Mouse (Mus musculus) neural tube, embryonic 11.5 days (tissue): ENCODE measurements around the gene Pnpla8. TPM values are rescaled to one million over a fixed set of nuclear protein-coding genes. Genes with fewer than 3 reads are reported as not detected.
A peak's percentile ranks its signal among the peaks of the same experiment; 100 is the strongest.

Source experiments
- ATAC-seq: fragments of 200-750 bp; cut with Nextera tagmentation; 2 replicates; pipeline ENCODE4 v1.8.0; 2017; ENCODE audit warnings: moderate number of reproducible peaks, mild to moderate bottlenecking, moderate TSS enrichment, moderate library complexity; ENCODE audit not compliant: insufficient read depth, low FRiP score, low TSS enrichment
- DNase-seq: peaks from one replicate; pipeline ENCODE4 v3.0.0-alpha.2; 2015; ENCODE audit warnings: low spot score
- H3K27ac ChIP-seq: fragments of 300-500 bp; sonication (generic); 2 replicates; pipeline ENCODE4 v1.5.1; 2014; ENCODE audit warnings: low read depth, mild to moderate bottlenecking, low read length
- H3K27me3 ChIP-seq: fragments of 300-500 bp; sonication (generic); 2 replicates; pipeline ENCODE4 v1.6.1; 2014; ENCODE audit warnings: mild to moderate bottlenecking, low read length, mixed read lengths; ENCODE audit not compliant: control insufficient read depth, insufficient read depth
- H3K36me3 ChIP-seq: fragments of 300-500 bp; sonication (generic); 2 replicates; pipeline ENCODE4 v1.6.1; 2014; ENCODE audit warnings: mild to moderate bottlenecking, low read length, moderate library complexity, mixed read lengths; ENCODE audit not compliant: control insufficient read depth, insufficient read depth
- H3K4me1 ChIP-seq: fragments of 300-500 bp; sonication (generic); 2 replicates; pipeline ENCODE4 v1.6.1; 2014; ENCODE audit warnings: low read length, mixed read lengths; ENCODE audit not compliant: control insufficient read depth, insufficient read depth
- H3K4me2 ChIP-seq: fragments of 300-500 bp; sonication (generic); 2 replicates; pipeline ENCODE4 v1.6.1; 2014; ENCODE audit warnings: low read depth, mild to moderate bottlenecking, moderate library complexity
- H3K4me3 ChIP-seq: fragments of 300-500 bp; sonication (generic); 2 replicates; pipeline ENCODE4 v1.5.1; 2014; ENCODE audit warnings: low read depth, low read length
- H3K9ac ChIP-seq: fragments of 300-500 bp; sonication (generic); 2 replicates; pipeline ENCODE4 v1.6.1; 2014; ENCODE audit warnings: mild to moderate bottlenecking, low read length
- H3K9me3 ChIP-seq: fragments of 300-500 bp; sonication (generic); 2 replicates; pipeline ENCODE4 v1.6.1; 2016; ENCODE audit warnings: low read length; ENCODE audit not compliant: control insufficient read depth
- WGBS: fragments of 180-500 bp; shearing (Covaris S2); extraction: QIAGEN DNeasy Blood & Tissue Kit; methylation state at CpG from one replicate; pipeline ENCODE4 v1.1.7; 2014; 5-methylcytosine and 5-hydroxymethylcytosine counted together
- polyA plus RNA-seq: library from polyadenylated mRNA; unstranded; fragments of >200 nt; fragmentation: Nextera tagmentation; extraction: Ambion mirVana; gene quantifications from 2 replicates; pipeline ENCODE4 v1.2.1, GENCODE M21; 2014

Pnpla8 gene
- polyA plus RNA-seq, 1 experiment from 2014 or later, result 87.7 TPM

DNA sequence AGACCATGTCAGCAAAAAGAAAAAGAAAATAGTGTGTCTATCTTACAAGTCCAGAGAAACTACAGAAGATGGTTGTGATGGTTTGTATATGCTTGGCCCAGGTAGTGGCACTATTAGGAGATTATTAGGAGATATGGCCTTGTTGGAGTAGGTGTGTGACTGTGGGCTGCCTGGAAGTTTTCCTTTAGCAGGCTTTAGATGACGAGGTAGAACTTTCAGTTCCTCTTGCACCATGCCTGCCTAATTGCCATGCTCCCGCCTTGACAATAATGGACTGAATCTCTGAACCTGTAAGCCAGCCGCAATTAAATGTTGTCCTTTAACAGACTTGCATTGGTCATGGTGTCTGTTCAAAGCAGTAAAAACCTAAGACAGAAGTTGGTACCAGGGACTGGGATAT is 9.6 kb upstream of the Pnpla8 start:
- ATAC-seq (no peak), DNase-seq (no peak)
- 90% methylated on average over 3 of the region's 3 CpGs for WGBS
- no peak overlapping the region for H3K9ac ChIP-seq
- H3K4me2 ChIP-seq, result no peak overlapping the region
- H3K27ac ChIP-seq, result no peak overlapping the region
- no peak overlapping the region for H3K4me3 ChIP-seq
- no peaks in the 10 kb centered on the region for H3K27me3 ChIP-seq
- no peaks in the 10 kb centered on the region for H3K9me3 ChIP-seq
- no peaks in the 10 kb centered on the region for H3K36me3 ChIP-seq
- no peaks in the 10 kb centered on the region; the same call in 1 of the 2 replicates for H3K4me1 ChIP-seq

DNA sequence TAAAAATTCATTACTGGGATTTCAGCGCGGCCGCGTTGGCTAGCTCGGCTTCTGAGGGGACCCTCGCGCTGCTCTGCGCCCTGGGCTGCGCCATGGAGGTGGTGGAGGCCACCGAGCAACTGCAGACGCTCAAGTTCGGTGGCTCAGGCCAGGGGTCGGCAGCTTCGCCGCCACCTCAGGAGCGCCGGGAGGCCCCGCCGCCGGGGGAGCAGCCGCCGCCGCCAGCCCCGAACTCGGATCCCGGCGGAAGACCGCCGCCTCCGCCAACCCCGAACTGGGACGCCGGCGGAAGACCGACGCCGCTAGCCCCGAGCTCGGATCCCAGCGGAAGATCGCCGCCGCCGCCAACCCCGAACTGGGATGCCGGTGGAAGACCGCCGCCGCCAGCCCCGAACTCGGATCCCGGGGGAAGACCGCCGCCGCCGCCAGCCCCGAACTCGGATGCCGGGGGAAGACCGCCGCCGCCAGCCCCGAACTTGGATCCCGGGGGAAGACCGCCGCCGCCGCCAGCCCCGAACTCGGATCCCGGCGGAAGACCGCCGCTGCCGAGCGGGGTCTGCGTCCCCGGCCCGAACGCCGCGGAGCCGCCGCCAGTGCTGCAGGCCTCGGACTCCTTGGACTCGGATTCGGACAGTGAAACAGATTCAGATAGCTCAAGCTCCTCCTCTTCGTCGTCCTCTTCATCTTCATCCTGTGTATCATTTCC is 634 bp downstream of the Pnpla8 start:
- ATAC-seq, result peak; percentile 35; the same call in 1 of the 2 replicates
- WGBS, result 1% methylated on average over 89 of the region's 89 CpGs
- Histone ChIP-seq H3K27ac (no peak overlapping the region), H3K9ac (peak overlapping the region; percentile 72), H3K36me3 (no peaks in the 10 kb centered on the region), H3K9me3 (no peaks in the 10 kb centered on the region), H3K4me1 (no peaks in the 10 kb centered on the region), H3K4me3 (peak overlapping the region; percentile 51), H3K4me2 (peak overlapping the region; percentile 87), H3K27me3 (no peaks in the 10 kb centered on the region)
- DNase-seq, result peak; percentile 44

DNA sequence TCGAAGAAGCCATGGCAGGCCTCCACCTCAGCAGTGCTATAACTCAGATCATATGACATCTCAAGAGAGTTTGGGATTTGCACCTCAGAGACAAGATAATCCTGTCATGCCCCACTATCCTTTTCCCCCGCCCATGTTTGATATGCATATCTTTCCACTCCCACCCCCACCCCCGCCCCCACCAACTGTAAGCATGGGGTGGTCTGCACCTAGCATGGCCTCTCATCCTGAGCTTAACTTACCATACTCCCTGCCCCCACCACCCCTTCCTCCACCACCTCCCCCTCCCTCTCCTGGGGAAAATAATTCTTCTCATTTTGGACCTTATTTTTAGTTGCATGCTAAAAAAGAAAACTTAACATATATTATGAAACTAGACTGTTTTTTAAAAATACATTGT is 1.9 kb downstream of the Pnpla8 start:
- Histone ChIP-seq H3K27ac (no peak overlapping the region), H3K4me3 (no peak overlapping the region), H3K9me3 (no peaks in the 10 kb centered on the region), H3K27me3 (no peaks in the 10 kb centered on the region), H3K36me3 (no peaks in the 10 kb centered on the region), H3K4me1 (no peaks in the 10 kb centered on the region), H3K9ac (no peak overlapping the region), H3K4me2 (no peak overlapping the region)
- WGBS, result 62% methylated on average over 3 of the region's 3 CpGs
- no peak for ATAC-seq
- DNase-seq, result no peak

DNA sequence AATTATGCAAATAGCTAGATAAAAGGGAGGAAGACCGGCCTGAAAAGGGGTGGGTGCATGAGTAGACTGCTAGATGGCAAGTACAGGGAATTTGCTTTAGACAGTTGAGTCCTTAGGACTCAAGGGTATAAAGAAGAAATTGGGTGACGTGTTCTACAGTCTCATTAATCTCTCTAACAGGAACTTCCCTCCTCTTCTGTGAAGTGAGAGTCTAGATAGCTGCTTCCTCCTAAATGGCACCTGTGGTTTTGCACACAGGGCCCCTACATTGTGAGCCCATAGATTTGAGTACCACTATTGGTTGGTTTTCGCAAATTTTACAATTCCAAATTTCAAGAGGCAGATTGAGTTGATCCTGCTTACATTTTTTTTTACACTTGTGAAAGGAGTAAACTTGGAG is 3.5 kb downstream of the Pnpla8 start:
- Histone ChIP-seq H3K4me3 (no peak overlapping the region), H3K27ac (no peak overlapping the region), H3K4me2 (no peak overlapping the region), H3K9ac (no peak overlapping the region), H3K27me3 (no peaks in the 10 kb centered on the region), H3K4me1 (no peaks in the 10 kb centered on the region), H3K36me3 (no peaks in the 10 kb centered on the region), H3K9me3 (no peaks in the 10 kb centered on the region)
- ATAC-seq (no peak), DNase-seq (no peak)
- WGBS, result 71% methylated on average over 3 of the region's 3 CpGs

DNA sequence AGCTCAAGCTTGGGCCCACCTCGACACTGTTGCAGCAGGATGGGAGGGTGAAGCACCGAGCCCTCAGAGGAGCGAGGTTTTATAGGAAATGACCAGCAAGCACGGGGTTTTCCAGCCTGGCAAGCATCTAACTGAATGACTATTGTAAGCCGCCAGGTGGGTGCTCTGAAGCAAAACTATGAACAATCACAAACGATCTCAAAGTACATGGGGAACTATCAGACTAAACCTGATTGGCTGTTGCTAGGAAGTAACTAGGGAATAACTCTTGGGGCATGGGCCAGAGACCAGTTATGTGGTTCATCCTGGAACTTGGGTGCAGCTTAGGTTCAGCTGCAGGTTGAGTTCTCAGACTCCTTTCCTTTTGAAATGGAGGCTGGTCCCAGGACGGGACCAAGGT is 19.9 kb downstream of the Pnpla8 start:
- H3K27ac ChIP-seq, result no peak overlapping the region
- H3K4me2 ChIP-seq, result no peak overlapping the region
- no peak overlapping the region for H3K9ac ChIP-seq
- no peaks in the 10 kb centered on the region for H3K27me3 ChIP-seq
- WGBS, result 77% methylated on average over 7 of the region's 7 CpGs
- no peak overlapping the region for H3K4me3 ChIP-seq
- ATAC-seq (no peak), DNase-seq (no peak)
- no peaks in the 10 kb centered on the region for H3K9me3 ChIP-seq
- H3K36me3 ChIP-seq, result no peaks in the 10 kb centered on the region
- H3K4me1 ChIP-seq, result no peaks in the 10 kb centered on the region

DNA sequence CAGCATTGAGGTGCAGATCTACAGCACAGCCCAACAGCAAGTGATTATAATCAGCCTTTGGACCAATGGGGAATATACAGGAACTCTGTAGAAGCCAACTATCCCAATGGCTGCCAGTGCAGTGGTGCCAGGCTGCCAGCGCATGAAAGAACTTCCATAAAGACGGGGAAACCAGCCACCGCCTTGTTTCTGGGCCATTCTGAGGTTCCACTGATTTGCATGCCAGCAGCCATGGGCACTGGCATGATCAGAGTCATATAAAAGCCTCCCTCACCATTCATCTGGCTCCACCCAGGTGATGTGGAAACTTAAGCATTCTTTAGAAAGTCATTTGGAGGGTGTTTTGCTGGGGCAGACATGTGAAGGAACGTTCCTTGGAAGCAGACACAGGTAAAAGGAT is 21.2 kb downstream of the Pnpla8 start:
- Histone ChIP-seq H3K9ac (no peak overlapping the region), H3K4me1 (no peaks in the 10 kb centered on the region), H3K27me3 (no peaks in the 10 kb centered on the region), H3K4me3 (no peak overlapping the region), H3K36me3 (no peaks in the 10 kb centered on the region), H3K9me3 (no peaks in the 10 kb centered on the region), H3K27ac (no peak overlapping the region), H3K4me2 (no peak overlapping the region)
- DNase-seq (no peak), ATAC-seq (no peak)
- 88% methylated on average over 4 of the region's 4 CpGs for WGBS

DNA sequence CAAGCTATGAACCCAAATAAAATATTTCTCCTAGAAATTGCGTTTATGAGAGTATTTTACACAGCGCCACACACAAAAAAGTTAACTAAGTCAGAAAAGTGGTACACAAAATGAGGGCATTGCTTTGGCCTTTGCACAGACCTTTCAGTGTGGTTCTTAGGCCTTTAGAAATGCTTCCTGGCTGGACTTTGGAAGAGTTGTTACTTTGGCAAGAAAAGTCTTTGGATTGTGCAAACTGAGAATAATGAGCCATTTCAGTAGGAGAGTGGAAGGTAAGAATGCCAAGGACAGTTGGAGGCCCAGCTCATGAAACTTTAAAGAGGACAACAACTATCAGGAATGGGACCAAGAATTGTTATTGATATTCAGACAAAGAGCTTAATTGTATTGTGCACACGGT is 24.6 kb downstream of the Pnpla8 start:
- Histone ChIP-seq H3K4me1 (no peaks in the 10 kb centered on the region), H3K27ac (no peak overlapping the region), H3K9ac (no peak overlapping the region), H3K4me2 (no peak overlapping the region), H3K4me3 (no peak overlapping the region), H3K9me3 (no peaks in the 10 kb centered on the region), H3K27me3 (no peaks in the 10 kb centered on the region), H3K36me3 (no peaks in the 10 kb centered on the region)
- DNase-seq, result no peak
- no peak for ATAC-seq
- 89% methylated on average over 3 of the region's 3 CpGs for WGBS

DNA sequence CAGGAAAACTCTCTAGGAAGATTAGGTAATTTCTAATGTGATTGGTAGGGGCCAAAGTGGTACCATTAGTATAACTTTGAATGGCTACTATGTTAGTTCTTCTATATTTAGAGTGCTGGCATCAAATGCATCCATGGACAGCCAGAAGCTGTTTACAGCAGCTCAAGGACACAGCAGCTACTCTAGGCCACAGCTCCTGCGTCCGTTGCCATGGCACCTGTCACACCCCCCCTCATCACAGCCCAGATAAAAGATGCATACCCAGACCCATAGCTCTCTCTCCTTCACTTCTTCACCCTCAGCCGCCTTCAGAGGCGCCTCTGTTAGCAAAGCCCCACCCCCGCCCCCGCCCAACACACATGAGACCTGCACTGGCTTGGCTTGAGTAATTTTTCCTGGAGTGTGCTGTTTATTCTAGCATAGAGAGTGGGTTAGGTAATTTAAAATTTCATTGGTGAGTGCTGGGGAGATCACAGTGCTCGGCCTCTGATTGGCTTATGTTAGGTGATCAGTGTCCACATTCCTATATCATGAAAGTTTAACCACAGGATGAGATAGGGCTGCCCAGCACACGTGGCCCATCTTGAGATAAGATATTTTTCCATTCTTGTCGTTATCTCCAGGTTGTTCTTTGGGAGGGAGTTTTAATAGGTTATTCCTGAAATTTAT is 27.3 kb downstream of the Pnpla8 start:
- H3K27ac ChIP-seq, result no peak overlapping the region
- H3K9ac ChIP-seq, result no peak overlapping the region
- no peaks in the 10 kb centered on the region for H3K36me3 ChIP-seq
- WGBS, result 82% methylated on average over 9 of the region's 9 CpGs
- H3K9me3 ChIP-seq, result no peaks in the 10 kb centered on the region
- DNase-seq, result no peak
- no peak for ATAC-seq
- H3K4me3 ChIP-seq, result no peak overlapping the region
- no peak overlapping the region for H3K4me2 ChIP-seq
- no peaks in the 10 kb centered on the region for H3K4me1 ChIP-seq
- H3K27me3 ChIP-seq, result no peaks in the 10 kb centered on the region

DNA sequence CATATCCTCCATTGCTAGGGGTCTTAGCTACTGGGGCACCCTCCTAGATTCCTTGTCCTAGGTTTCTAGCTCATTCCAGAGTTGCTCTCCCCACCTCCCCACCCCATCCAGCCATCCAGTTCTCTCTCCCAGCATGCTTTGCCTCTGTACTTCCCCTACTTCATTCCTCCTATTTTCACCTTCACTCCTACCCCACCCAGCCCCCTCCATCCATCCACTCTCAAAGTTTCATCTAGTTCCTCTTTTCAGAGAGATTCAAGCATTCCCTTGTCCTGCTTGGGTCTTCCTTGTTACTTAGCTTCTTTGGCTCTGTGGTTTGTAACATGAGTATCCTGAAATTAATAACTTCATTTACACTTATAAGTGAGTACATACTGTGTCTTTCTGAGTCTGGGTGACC is 41.4 kb downstream of the Pnpla8 start:
- no peaks in the 10 kb centered on the region for H3K36me3 ChIP-seq
- no peaks in the 10 kb centered on the region for H3K27me3 ChIP-seq
- ATAC-seq, result no peak
- H3K9ac ChIP-seq, result no peak overlapping the region
- no peak overlapping the region for H3K27ac ChIP-seq
- H3K4me1 ChIP-seq, result no peaks in the 10 kb centered on the region
- no peak overlapping the region for H3K4me2 ChIP-seq
- no peak overlapping the region for H3K4me3 ChIP-seq
- no peaks in the 10 kb centered on the region for H3K9me3 ChIP-seq
- DNase-seq, result no peak
